Mouse (Mus musculus): ENCODE measurements around the gene Mrtfb. TPM values are rescaled to one million over a fixed set of nuclear protein-coding genes. Genes with fewer than 3 reads are reported as not detected.
A peak's percentile ranks its signal among the peaks of the same experiment; 100 is the strongest.

Mrtfb gene
- total RNA-seq (2021), result 100 to 1,000 TPM; 168 to 208 TPM

DNA sequence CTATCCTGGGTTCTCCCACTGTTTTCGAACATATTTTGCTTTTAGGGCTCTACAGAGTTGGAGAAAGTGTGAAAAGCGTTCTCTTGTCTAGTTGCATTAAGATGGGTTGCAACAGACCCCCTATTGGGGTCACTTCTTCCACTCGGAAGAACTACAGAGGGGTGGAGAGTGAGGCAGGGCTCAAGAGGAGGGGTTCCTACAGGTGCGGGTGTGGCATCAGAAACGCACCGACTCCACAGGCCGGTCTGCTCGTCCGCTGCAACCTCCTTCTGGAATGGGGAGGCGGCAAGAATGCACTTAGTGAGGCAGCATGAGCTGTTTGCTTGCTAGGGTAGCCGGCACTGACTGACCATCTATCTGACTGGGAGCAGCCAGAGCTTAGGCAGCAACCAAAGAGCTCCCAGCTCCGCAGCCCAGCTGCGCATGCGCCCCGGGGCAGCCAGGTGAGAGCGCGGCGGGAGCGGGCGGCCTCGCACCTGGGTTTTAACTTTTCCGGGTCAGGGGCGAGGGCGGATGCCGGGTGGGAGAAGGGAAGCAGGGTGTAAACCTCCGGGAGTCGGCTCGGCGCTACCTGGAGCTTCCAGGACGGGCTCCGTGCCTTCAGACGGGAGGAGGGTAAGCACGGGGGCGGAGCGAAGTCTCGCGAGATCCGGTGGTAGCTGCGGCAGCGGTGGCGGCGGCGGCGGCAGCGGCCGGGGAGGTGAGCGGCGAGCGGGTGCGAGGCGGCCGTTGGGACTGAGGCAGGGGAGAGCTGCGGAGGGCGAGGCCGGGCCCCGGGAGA is at the start of gene Mrtfb:
TSS of gene Mrtfb (plus strand) at position 627 of the 781 bp plus-strand sequence.
- intact Hi-C loops (cut with DNase I), result loop anchor here (2.0 to 5.0 kb wide), 3 partner anchors 59 to 103 kb away; no protein-coding TSS in a partner anchor
- peak; percentile 90 to 91 for DNase-seq (ENCODE audit: low spot score in 2 of 2)

GRCm38 (mm10) chr16:13207649-13208048 is 48.6 kb upstream of the Mrtfb start:
- intact Hi-C loops (cut with DNase I), result loop anchor here (2.0 kb wide), 1 partner anchor 47 kb away; no protein-coding TSS in a partner anchor
- peak in 1 of 2 experiments; percentile 38 for DNase-seq (ENCODE audit: low spot score in 2 of 2)

DNA sequence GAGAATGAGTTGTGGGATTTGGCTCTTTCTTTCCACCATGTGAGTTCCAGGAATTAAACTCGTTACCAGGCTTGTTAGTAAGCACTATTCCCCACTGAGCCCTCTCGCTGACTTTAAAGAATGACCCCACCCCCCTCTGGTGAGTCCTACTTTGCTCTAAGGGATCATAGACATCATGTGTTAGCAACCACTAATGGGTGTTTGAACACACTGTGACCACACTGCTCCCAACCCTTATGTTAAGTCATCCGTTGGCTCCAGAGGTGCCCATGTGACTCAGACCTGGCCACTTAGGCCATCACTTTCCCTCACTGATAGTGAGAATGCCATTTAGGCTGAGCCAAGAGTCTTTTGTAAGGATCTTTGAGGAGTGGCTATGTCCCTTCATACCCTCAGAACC is 48.2 kb upstream of the Mrtfb start:
- intact Hi-C loops (cut with DNase I), result no loop called here

GRCm38 (mm10) chr16:13212781-13213180 is 43.5 kb upstream of the Mrtfb start:
- DNase-seq (ENCODE audit: low spot score in 2 of 2), result no peak
- intact Hi-C loops (cut with DNase I), result no loop called here

More for the DNA sequence above, 48.2 kb upstream of the Mrtfb start:
- DNase-seq (ENCODE audit: low spot score in 2 of 2), result no peak

DNA sequence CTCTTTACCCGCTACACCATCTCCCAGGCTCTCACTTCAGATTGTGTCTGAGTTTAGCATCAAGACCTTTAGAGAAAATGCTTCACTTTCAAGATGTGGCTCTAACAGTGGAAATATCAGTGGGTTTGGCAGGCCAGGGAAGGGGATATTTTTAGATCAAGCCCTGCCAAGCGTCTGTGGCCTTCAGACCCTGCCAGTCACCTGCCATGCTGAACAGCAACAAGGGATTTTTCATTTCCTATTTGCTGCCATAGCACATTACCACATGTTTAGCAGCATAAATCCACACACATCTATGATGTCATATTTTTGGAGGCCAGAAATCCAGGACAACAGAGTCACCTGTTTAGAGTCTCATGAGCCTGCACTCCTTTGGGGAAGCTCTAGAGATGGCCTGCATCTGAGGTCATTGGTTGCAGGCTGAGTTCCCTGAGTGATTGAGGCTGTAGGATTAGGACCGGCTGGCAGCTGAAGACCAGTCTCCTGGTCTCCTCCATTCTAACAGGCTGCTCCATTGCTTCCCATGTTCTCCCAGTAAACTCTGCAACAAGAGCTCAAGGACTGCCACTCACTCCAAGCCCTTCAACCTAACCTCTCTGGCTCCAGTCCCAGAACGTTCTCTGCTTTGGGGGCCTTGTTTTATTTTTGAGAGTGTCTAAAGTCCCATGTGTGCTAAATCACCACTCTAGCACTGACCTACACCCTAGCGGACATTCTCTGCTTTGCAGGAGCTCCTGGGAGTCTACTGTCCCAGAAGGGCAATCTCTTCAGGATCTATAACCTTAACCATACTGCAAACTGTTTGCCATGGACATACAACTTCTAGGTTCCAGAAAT is 39.9 kb upstream of the Mrtfb start:
- intact Hi-C loops (cut with DNase I), result no loop called here
- no peak for DNase-seq (ENCODE audit: low spot score in 2 of 2)

- intact Hi-C loops (cut with DNase I), result no loop called here
- DNase-seq (ENCODE audit: low spot score in 2 of 2), result no peak
These were observed 38.3 kb upstream of the Mrtfb start for GRCm38 (mm10) chr16:13217951-13218350.

DNA sequence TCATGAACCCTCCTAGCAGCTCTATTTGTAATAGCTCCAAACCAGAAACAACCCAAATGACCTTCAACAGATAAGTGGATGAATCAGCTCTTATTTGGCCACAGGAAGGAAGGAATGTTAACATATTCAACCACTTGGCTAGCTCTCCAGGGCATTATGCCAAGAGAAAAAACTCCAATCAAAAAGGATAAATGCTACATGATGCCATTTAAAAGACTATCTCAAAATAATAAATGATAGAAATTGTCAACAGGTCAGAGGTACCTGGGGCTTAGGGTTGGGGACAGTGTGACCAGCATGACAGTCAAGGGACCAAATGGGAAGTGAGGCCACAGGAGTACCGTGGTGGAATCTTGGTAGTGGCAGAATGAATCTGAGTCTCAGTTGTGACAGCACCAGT is 34.8 kb upstream of the Mrtfb start:
- intact Hi-C loops (cut with DNase I), result no loop called here
- no peak for DNase-seq (ENCODE audit: low spot score in 2 of 2)

DNA sequence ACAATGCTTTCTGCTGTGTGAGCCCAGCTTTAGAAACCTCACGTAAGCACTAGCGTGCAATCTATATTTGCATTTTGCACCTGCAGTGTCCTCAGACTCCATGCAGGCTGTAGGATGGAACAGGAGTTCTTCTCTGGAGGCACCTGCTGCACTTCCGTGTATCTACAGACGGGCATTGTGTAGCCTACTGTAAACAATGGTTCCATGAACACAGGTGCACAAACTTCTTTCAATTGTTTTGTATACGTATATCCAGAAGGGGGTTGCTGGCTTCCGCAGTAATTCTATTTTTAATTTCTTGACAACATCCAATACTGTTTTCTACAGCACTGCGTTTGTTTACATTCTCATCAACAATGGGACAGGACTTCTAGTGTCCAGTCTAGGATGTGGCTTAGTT is 24.2 kb upstream of the Mrtfb start:
- intact Hi-C loops (cut with DNase I), result no loop called here
- no peak for DNase-seq (ENCODE audit: low spot score in 2 of 2)

GRCm38 (mm10) chr16:13232912-13233802 is 23.1 kb upstream of the Mrtfb start:
- intact Hi-C loops (cut with DNase I), result no loop called here
- DNase-seq (ENCODE audit: low spot score in 2 of 2), result no peak

GRCm38 (mm10) chr16:13239039-13239438 is 17.2 kb upstream of the Mrtfb start:
- no peak for DNase-seq (ENCODE audit: low spot score in 2 of 2)
- intact Hi-C loops (cut with DNase I), result no loop called here

DNA sequence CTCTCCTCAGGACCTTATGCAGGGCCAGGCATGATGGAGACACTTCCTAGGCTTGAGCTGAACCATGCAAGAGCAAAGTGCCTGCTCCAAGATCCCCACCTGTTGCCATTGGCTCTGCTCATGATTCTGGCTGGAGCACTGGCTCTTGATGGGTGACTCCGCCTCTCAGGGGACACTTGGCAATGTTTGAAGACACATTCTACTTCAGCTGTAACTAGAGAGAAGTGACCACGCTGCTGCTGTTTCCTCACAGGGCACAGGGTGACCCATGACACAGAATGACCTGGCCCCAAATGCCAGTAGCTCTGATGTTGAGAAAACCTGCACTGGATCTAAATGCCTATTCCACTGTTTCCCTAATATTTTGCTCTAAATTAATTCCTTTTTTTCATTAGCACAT is 16.7 kb upstream of the Mrtfb start:
- intact Hi-C loops (cut with DNase I), result no loop called here
- no peak for DNase-seq (ENCODE audit: low spot score in 2 of 2)

GRCm38 (mm10) chr16:13240326-13240725 is 16.0 kb upstream of the Mrtfb start:
- intact Hi-C loops (cut with DNase I), result no loop called here
- DNase-seq (ENCODE audit: low spot score in 2 of 2), result no peak

DNA sequence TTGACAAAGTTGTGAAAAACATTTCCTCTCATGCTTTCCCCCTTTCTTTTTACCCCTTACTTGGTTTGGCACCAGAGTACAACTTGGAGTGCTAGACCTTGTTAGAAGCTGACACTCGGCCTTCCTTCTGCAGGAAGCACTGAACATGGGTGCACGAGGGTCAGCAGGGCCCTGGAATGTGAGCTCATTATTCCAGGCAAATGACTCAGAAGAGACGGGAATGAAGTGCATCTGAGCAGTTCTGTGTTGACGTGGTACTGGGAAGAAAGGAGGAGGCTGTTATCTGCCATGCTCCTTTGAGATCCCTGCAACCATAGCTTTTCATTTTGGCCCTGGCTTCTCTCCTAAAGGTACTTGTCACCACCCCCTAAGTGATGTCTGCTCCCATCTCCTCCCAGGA is 10.6 kb upstream of the Mrtfb start:
- intact Hi-C loops (cut with DNase I), result no loop called here

GRCm38 (mm10) chr16:13246855-13247254 is 9.4 kb upstream of the Mrtfb start:
- intact Hi-C loops (cut with DNase I), result no loop called here
- no peak for DNase-seq (ENCODE audit: low spot score in 2 of 2)

More for the DNA sequence above, 10.6 kb upstream of the Mrtfb start:
- no peak for DNase-seq (ENCODE audit: low spot score in 2 of 2)

DNA sequence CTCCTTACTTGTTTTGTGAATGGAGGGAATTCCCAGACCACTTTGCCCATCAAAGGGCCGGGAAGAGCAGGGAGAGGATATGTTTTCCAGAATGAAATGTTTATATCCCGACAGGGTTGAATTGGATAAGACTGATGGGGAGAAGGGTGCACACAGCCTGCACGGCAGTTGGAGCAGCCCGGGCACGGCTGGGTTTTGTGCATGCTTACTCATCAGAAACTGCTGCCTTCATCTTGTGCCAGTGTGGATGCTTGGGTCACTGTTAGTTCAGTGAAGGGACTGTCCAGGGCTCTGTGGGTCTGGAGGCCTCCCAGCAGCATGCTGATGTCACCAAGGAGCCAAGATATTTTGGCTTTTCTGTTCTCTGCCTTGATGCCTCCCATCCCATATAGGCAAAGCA is 6.2 kb upstream of the Mrtfb start:
- intact Hi-C loops (cut with DNase I), result no loop called here
- no peak for DNase-seq (ENCODE audit: low spot score in 2 of 2)

- peak; percentile 33 to 45 for DNase-seq (ENCODE audit: low spot score in 2 of 2)
- intact Hi-C loops (cut with DNase I), result loop anchor here (2.0 to 5.0 kb wide), 3 partner anchors 60 to 102 kb away; no protein-coding TSS in a partner anchor
These were observed 616 bp downstream of the Mrtfb start for GRCm38 (mm10) chr16:13256667-13257527.

DNA sequence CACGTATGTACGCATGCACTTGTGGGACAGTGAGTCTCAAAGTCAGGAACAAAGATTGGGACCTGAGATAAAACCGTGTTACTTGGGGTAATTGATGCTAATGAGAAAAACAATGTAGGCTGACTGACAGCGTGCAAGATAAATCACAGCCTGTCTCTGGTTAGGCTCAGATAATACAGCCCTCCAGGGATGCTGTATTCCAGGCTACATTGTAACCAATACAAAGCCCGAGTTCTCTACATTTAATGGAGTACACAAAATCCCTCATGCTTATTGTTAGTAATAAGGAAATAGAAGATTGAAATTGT is 1.2 kb downstream of the Mrtfb start:
- intact Hi-C loops (cut with DNase I), result loop anchor here (2.0 to 5.0 kb wide), 3 partner anchors 61 to 101 kb away; no protein-coding TSS in a partner anchor

DNA sequence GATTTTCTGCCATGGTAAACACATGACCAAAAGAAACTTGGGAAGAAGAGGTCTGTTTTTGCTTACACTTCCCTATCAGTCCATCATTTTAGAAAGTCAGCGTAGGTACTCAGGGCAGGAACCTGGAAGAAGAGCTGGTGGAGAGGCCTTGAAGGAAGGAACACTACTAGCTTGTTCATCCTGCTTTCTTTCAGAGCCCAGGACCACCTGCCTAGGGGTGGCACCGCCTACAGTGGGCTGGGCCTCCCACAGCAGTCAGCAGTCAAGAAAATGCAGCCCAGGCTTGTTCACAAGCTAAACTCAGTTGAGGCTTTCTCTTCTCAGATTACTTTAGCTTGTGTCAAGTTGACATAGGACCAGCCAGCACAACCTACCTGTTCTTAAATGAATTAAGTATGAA is 2.7 kb downstream of the Mrtfb start:
- DNase-seq (ENCODE audit: low spot score in 2 of 2), result no peak
- intact Hi-C loops (cut with DNase I), result loop anchor here (5.0 kb wide), 1 partner anchor 97 kb away; no protein-coding TSS in a partner anchor

More for the DNA sequence above, 1.2 kb downstream of the Mrtfb start:
- no peak for DNase-seq (ENCODE audit: low spot score in 2 of 2)

DNA sequence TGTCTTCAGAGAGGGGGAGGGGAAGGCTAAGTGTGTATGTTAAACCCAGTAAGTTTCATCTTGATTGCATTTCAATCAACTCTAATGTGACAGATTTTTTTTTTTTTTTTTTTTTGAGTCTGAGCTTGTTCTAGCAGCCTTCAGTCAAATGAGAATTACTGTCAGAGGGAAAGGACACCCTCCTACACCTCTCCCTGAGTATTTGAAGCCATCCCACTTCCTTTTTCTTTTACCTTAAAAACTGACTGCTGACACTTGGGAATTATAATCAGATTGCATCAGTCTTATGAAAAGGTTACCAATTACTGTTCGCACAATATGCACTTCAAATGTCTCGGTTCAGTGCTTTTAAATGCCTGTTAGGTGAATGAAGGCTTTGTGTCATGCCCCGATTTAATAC is 10.0 kb downstream of the Mrtfb start:
- DNase-seq (ENCODE audit: low spot score in 2 of 2), result no peak
- intact Hi-C loops (cut with DNase I), result no loop called here

Measured in left cerebral cortex, postnatal 36 days (tissue).